Mouse (Mus musculus) embryo, embryonic 9.5 days (tissue): Measurements from ENCODE around the gene Coa6.

Source experiments
- DNase-seq: peaks from one replicate; pipeline ENCODE4 v3.0.0-alpha.2; 2017; ENCODE audit errors: extremely low spot score

The Coa6 gene

DNA sequence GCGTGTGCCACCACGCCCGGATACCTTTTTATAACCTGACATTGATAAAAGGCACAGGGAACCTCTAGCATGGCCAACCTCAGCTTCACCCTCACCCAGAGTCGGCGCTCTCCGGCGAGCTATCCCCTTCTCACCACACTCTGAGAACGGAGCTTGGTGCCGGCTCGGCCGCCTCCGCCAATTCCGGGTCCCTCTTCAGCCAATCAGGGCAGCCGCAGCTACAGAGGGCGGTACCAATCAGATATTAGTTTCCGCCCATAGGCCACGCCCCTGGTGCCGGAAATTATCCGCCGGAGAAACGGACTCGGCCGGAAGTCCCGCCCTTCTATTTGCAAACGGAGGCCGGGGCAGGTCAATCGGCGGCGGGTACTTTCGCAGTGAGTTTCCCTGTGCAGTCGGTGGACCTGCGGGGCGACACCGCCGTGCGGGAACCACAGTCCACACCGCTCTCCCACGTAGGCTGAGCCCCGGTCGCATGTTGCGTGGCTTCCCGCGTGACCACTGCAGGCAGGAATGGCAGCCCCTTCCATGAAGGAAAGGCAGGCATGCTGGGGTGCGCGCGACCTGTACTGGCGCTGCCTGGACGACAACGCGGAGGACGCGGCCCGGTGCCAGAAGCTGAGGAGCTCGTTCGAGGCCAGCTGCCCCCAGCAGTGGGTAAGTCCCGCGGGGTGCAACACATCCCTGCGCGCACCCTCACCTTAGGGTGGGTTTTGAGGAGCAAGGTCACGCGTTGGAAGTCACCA, at the start of gene Coa6:
Coa6 (plus strand) TSS at position 342 of the 746 bp plus-strand sequence.
- peak; percentile 95 for DNase-seq

- DNase-seq, result no peak
Measured at GRCm38 (mm10) chr8:126379580-126379979, 42.7 kb upstream of the Coa6 start.

- no peak for DNase-seq
Measured at GRCm38 (mm10) chr8:126380141-126380540, 42.2 kb upstream of the Coa6 start.

- DNase-seq, result no peak
Measured at GRCm38 (mm10) chr8:126381299-126381698, 41.0 kb upstream of the Coa6 start.

GRCm38 (mm10) chr8:126382216-126382615, 40.1 kb upstream of the Coa6 start:
- peak; percentile 18 for DNase-seq

DNA sequence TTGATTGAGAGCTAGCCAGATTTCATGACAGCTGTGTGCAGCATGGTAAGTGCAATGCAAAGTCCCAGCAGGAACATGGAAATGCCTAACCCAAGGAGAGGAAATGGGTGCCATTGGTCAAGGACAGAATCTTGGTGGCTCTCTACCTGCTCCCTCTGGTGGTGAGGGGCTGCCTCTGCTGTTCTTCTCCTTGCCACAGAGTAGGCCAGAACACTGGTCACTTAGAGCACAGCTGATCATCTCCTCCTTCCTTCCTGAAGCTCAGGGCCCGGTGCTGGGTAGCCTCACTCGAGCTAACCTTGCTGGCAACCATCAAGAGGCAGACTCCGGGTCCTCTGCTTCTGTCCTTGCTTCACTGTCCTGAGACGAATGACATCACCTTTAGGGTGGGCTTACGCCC, 39.6 kb upstream of the Coa6 start:
- DNase-seq, result peak; percentile 28

GRCm38 (mm10) chr8:126387566-126387965, 34.7 kb upstream of the Coa6 start:
- no peak for DNase-seq

GRCm38 (mm10) chr8:126391541-126391940, 30.8 kb upstream of the Coa6 start:
- DNase-seq, result no peak

- no peak for DNase-seq
Measured at GRCm38 (mm10) chr8:126395386-126395785, 26.9 kb upstream of the Coa6 start.

GRCm38 (mm10) chr8:126395917-126396316, 26.4 kb upstream of the Coa6 start:
- DNase-seq, result no peak

GRCm38 (mm10) chr8:126398349-126398748, 24.0 kb upstream of the Coa6 start:
- DNase-seq, result no peak

- DNase-seq, result peak; percentile 25
Measured at GRCm38 (mm10) chr8:126404550-126404949, 17.8 kb upstream of the Coa6 start.

DNA sequence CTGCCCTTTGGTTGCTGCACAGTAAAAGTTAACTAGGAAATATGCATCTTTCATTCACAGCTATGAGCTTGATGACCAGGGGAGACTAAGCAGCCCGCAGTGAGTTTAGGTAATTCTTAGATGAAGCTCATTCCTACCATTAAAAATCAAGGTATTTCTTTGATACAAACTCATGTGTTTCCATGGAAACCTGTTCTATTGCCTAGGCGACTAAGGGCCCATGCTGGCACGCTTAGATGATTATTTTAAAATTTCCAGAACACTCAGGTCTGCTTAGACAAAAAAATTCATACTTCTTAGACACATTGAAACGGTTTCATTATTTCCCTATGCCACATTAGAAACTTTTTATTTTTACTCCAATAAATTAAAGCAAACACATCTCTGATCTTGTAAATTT, 17.3 kb upstream of the Coa6 start:
- DNase-seq, result no peak

GRCm38 (mm10) chr8:126420834-126421233, 1.5 kb upstream of the Coa6 start:
- no peak for DNase-seq

- no peak for DNase-seq
Measured at GRCm38 (mm10) chr8:126422920-126423300, 595 bp downstream of the Coa6 start.

DNA sequence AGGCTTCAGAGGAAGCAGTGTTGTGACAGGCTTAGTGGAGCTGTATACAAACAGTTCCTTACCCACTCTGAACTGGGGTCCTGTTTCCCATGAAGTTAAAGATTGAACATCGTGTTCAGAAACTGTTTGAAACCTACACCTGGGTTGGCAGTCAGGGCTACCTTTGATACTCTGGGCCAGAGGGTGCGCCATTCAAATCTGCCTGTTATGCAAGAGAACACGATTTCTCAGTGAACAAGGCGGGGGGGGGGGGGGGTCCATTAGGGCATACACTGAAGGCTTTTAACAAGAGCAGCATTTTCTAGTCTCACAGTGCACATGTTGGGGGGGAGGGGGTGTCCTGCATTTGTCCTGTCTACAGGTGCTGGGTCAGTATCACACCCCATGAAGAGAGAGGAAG, 1.8 kb downstream of the Coa6 start:
- DNase-seq, result no peak

GRCm38 (mm10) chr8:126424946-126425345, 2.6 kb downstream of the Coa6 start:
- DNase-seq, result no peak

GRCm38 (mm10) chr8:126429635-126430034, 7.3 kb downstream of the Coa6 start:
- no peak for DNase-seq

DNA sequence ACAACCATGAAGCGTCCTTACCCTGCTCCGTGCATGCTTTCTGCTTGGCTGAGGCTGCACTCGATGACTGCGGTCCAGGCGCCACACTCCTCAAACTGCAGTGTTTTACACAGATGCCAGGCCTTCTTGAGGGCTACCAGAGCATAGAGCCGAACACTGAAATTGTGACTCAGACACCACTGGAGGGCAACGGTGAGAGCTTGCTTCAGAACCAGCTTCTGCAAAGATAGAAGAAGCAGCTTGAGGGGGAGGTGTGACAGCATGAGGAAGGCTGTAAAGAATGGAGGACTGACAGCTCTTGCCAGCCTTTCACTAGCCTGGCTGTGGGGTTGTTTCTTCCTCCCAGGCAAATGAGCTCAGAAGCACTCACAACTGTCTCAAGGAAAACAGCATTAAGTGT, 11.5 kb downstream of the Coa6 start:
- no peak for DNase-seq

DNA sequence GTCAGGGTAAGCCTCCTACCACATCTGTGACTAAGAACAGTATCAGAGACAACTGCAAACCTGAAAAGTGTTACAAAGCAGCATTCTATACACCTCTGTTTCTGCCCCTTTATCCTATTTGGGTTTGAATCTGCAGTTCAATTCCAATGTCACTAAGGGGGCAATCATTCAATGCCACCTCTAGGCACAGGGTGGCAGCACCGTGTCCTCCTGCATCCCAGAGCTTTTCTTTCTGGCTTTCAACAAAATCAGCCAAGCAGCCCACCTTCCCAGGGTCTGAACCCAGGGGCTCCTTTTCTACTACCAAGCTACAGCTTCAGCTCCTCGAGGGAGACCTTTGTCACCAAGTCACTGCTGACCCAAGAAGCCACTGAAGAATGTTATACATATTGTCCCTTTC, 16.6 kb downstream of the Coa6 start:
- DNase-seq, result no peak

DNA sequence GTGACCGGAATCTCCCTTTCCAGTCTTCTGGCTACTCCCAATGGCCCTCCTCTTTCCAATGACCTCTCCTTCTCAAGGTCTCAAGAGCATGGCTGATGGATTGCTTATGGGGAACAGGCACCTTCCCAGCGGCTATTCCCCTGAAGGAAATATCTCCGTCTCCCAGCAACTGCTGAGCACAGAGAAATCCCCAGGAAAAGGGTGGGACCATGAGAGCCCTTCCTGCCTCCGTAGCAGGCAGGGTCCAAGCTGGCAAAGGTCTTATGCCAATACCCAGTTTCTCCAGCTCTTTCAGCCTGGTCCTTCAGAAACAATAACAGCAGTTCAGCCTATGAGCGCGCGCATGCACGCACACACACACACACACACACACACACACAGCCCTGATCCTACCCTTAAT, 28.8 kb downstream of the Coa6 start:
- DNase-seq, result no peak

DNA sequence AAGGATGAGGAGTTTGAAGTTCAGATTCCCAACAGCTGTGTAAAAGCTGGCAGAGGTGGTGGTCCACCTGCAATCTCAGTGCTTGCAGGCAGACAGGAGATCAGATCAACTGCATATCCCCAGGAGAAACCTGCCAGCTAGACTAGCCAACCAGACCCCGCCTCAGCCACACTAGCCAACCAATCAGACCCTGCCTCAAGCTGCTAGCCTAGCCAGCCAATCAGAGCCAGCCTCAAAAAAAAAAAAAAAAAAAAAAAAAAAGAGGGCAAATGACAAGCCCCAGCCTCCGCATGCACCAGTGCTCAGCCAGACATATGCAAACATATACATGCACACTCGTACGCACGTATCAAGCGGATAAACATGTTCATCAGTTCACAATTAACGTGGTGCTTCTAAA, 33.1 kb downstream of the Coa6 start:
- DNase-seq, result no peak

- DNase-seq, result peak; percentile 20
Measured at GRCm38 (mm10) chr8:126460274-126460673, 38.0 kb downstream of the Coa6 start.

- no peak for DNase-seq
Measured at GRCm38 (mm10) chr8:126461735-126462134, 39.4 kb downstream of the Coa6 start.
